Mouse (Mus musculus): ENCODE measurements at regions not wholly inside any gene's neighbourhood (a gene's known extent, or its start where the extent isn't known, plus 50 kb on each side); places are given as distances from the start of the nearest gene placed in this dataset.
A peak's percentile ranks its signal among the peaks of the same experiment; 100 is the strongest.
"Not testable (repeated sequence)": the region's sequence is repeated elsewhere in the genome, so short reads cannot be mapped to it uniquely, and the experiment has no call there.

- no peak for DNase-seq
Observed at GRCm38 (mm10) chr7:83432843-83433242, 151.9 kb upstream of the Tmc3 start.

- no peak for DNase-seq
Observed at GRCm38 (mm10) chr7:83433959-83434715, 150.6 kb upstream of the Tmc3 start.

- DNase-seq: no peak
Observed at GRCm38 (mm10) chr7:83438538-83439393, 146.0 kb upstream of the Tmc3 start.

GRCm38 (mm10) chr7:83443596-83444278, 141.0 kb upstream of the Tmc3 start:
- DNase-seq: no peak

GRCm38 (mm10) chr7:83444279-83444615, 140.5 kb upstream of the Tmc3 start:
- DNase-seq: no peak

GRCm38 (mm10) chr7:83445181-83445926, 139.4 kb upstream of the Tmc3 start:
- DNase-seq: no peak

- no peak for DNase-seq
Observed at GRCm38 (mm10) chr7:83450346-83450745, 134.4 kb upstream of the Tmc3 start.

GRCm38 (mm10) chr7:83452309-83452708, 132.4 kb upstream of the Tmc3 start:
- no peak for DNase-seq

- no peak for DNase-seq
Observed at GRCm38 (mm10) chr7:83459520-83459919, 125.2 kb upstream of the Tmc3 start.

- DNase-seq: peak; percentile 27
Observed at GRCm38 (mm10) chr7:83467006-83467405, 117.7 kb upstream of the Tmc3 start.

GRCm38 (mm10) chr7:83469856-83470255, 114.9 kb upstream of the Tmc3 start:
- not testable (repeated sequence) for DNase-seq

GRCm38 (mm10) chr7:83471111-83471510, 113.6 kb upstream of the Tmc3 start:
- DNase-seq: no peak

GRCm38 (mm10) chr7:83474471-83474870, 110.3 kb upstream of the Tmc3 start:
- no peak for DNase-seq

- DNase-seq: no peak
Observed at GRCm38 (mm10) chr7:83474986-83475385, 109.7 kb upstream of the Tmc3 start.

- DNase-seq: peak; percentile 13
Observed at GRCm38 (mm10) chr7:83475438-83476160, 109.1 kb upstream of the Tmc3 start.

- no peak for DNase-seq
Observed at GRCm38 (mm10) chr7:83476161-83476495, 108.6 kb upstream of the Tmc3 start.

- DNase-seq: no peak
Observed at GRCm38 (mm10) chr7:83476861-83477260, 107.9 kb upstream of the Tmc3 start.

- DNase-seq: no peak
Observed at GRCm38 (mm10) chr7:83477661-83478121, 107.0 kb upstream of the Tmc3 start.

- DNase-seq: no peak
Observed at GRCm38 (mm10) chr7:83481655-83482054, 103.1 kb upstream of the Tmc3 start.

- DNase-seq: no peak
Observed at GRCm38 (mm10) chr7:83482254-83482653, 102.5 kb upstream of the Tmc3 start.

- no peak for DNase-seq
Observed at GRCm38 (mm10) chr7:83482671-83483304, 101.9 kb upstream of the Tmc3 start.
